Mouse (Mus musculus) liver, embryonic 13.5 days (tissue): ENCODE data around the gene Klf9. TPM values are rescaled to one million over a fixed set of nuclear protein-coding genes. Genes with fewer than 3 reads are reported as not detected.

ENCODE experiments used
- ATAC-seq: fragments of 200-750 bp; cut with Nextera tagmentation; 2 replicates; pipeline ENCODE4 v1.8.0; 2017; ENCODE audit warnings: low read depth, mild to moderate bottlenecking, moderate number of reproducible peaks, moderate library complexity
- DNase-seq: peaks from one replicate; pipeline ENCODE4 v3.0.0; 2022
- H3K27ac ChIP-seq: fragments of 300-500 bp; sonication (generic); 2 replicates; pipeline ENCODE4 v1.5.1; 2015; ENCODE audit warnings: moderate library complexity, mild to moderate bottlenecking, inconsistent platforms
- H3K27me3 ChIP-seq: fragments of 300-500 bp; sonication (generic); 2 replicates; pipeline ENCODE4 v1.6.1; 2015; ENCODE audit warnings: mild to moderate bottlenecking, inconsistent platforms
- H3K36me3 ChIP-seq: fragments of 300-500 bp; sonication (generic); 2 replicates; pipeline ENCODE4 v1.6.1; 2015; ENCODE audit warnings: mild to moderate bottlenecking, inconsistent platforms
- H3K4me1 ChIP-seq: fragments of 300-500 bp; sonication (generic); replicated peaks from 2 replicates; pipeline ENCODE4 v1.6.1; 2015; ENCODE audit warnings: inconsistent platforms
- H3K4me2 ChIP-seq: fragments of 300-500 bp; sonication (generic); 2 replicates; pipeline ENCODE4 v1.6.1; 2015; ENCODE audit warnings: inconsistent platforms, mild to moderate bottlenecking, moderate library complexity
- H3K4me3 ChIP-seq: fragments of 300-500 bp; sonication (generic); replicated peaks from 2 replicates; pipeline ENCODE4 v1.5.1; 2015; ENCODE audit warnings: mild to moderate bottlenecking, inconsistent platforms
- H3K9ac ChIP-seq: fragments of 300-500 bp; sonication (generic); 2 replicates; pipeline ENCODE4 v1.6.1; 2015; ENCODE audit warnings: mild to moderate bottlenecking, inconsistent platforms
- H3K9me3 ChIP-seq: fragments of 300-500 bp; sonication (generic); replicated peaks from 2 replicates; pipeline ENCODE4 v1.6.1; 2016; ENCODE audit warnings: inconsistent platforms
- WGBS: fragments of 180-500 bp; shearing (Covaris S2); methylation state at CpG from one replicate; pipeline ENCODE4 v1.1.7; 2015; ENCODE audit not compliant: insufficient replicate concordance; 5-methylcytosine and 5-hydroxymethylcytosine counted together
- polyA plus RNA-seq: library from polyadenylated mRNA; unstranded; fragments of >200 nt; fragmentation: Nextera tagmentation; extraction: Ambion mirVana; gene quantifications from 2 replicates; pipeline ENCODE4 v1.2.1, GENCODE M21; 2015

Klf9 gene
- polyA plus RNA-seq, 1 experiment from 2014 or later, result 1.6 TPM

- ATAC-seq, result peak; percentile 72
- H3K4me2 ChIP-seq, result peak overlapping the region; percentile 65
- H3K9ac ChIP-seq, result peak overlapping the region; percentile 61
- no peaks in the 10 kb centered on the region for H3K9me3 ChIP-seq
- WGBS, result 9% methylated on average over 11 of the region's 11 CpGs
- DNase-seq, result peak; percentile 50
- H3K4me1 ChIP-seq, result peaks cover 77% of the 10 kb centered on the region
- H3K27me3 ChIP-seq, result no peaks in the 10 kb centered on the region
- H3K36me3 ChIP-seq, result no peaks in the 10 kb centered on the region
- H3K27ac ChIP-seq, result peak overlapping the region; percentile 83
- peak overlapping the region; percentile 42 for H3K4me3 ChIP-seq
Observed at GRCm38 (mm10) chr19:23151651-23152070, 10.6 kb downstream of the Klf9 start.

- H3K27ac ChIP-seq, result peak overlapping the region; percentile 83
- DNase-seq, result peak; percentile 66
- peak overlapping the region; percentile 42 for H3K4me3 ChIP-seq
- no peaks in the 10 kb centered on the region for H3K27me3 ChIP-seq
- H3K9me3 ChIP-seq, result no peaks in the 10 kb centered on the region
- no peaks in the 10 kb centered on the region for H3K36me3 ChIP-seq
- ATAC-seq, result peak; percentile 91
- peaks cover 71% of the 10 kb centered on the region for H3K4me1 ChIP-seq
- peak overlapping the region; percentile 61 for H3K9ac ChIP-seq
- WGBS, result 4% methylated on average over 4 of the region's 4 CpGs
- peak overlapping the region; percentile 65 for H3K4me2 ChIP-seq
Observed at GRCm38 (mm10) chr19:23152201-23152640, 11.2 kb downstream of the Klf9 start.

- Histone ChIP-seq H3K36me3 (no peaks in the 10 kb centered on the region), H3K9ac (peak overlapping the region; percentile 61), H3K4me3 (peak overlapping the region; percentile 42), H3K4me1 (peaks cover 66% of the 10 kb centered on the region), H3K4me2 (peak overlapping the region; percentile 65), H3K27ac (peak overlapping the region; percentile 83), H3K27me3 (no peaks in the 10 kb centered on the region), H3K9me3 (no peaks in the 10 kb centered on the region)
- DNase-seq (no peak), ATAC-seq (peak; percentile 8)
- 58% methylated on average over 25 of the region's 25 CpGs for WGBS
Observed at GRCm38 (mm10) chr19:23152771-23153605, 12.0 kb downstream of the Klf9 start.

- H3K9me3 ChIP-seq, result no peaks in the 10 kb centered on the region
- H3K27me3 ChIP-seq, result no peaks in the 10 kb centered on the region
- 65% methylated on average over 5 of the region's 5 CpGs for WGBS
- H3K4me1 ChIP-seq, result peaks cover 66% of the 10 kb centered on the region
- H3K4me2 ChIP-seq, result no peak overlapping the region
- H3K27ac ChIP-seq, result no peak overlapping the region
- ATAC-seq (no peak), DNase-seq (no peak)
- H3K9ac ChIP-seq, result no peak overlapping the region
- no peak overlapping the region for H3K4me3 ChIP-seq
- no peaks in the 10 kb centered on the region for H3K36me3 ChIP-seq
Observed at GRCm38 (mm10) chr19:23153606-23154127, 12.6 kb downstream of the Klf9 start.

GRCm38 (mm10) chr19:23159780-23160395 is 18.9 kb downstream of the Klf9 start:
- H3K4me3 ChIP-seq, result no peak overlapping the region
- no peak overlapping the region for H3K4me2 ChIP-seq
- H3K27me3 ChIP-seq, result no peaks in the 10 kb centered on the region
- peaks cover 8% of the 10 kb centered on the region for H3K4me1 ChIP-seq
- no peaks in the 10 kb centered on the region for H3K9me3 ChIP-seq
- no peak overlapping the region for H3K9ac ChIP-seq
- WGBS, result 76% methylated on average over 10 of the region's 10 CpGs
- H3K36me3 ChIP-seq, result no peaks in the 10 kb centered on the region
- DNase-seq, result no peak
- no peak overlapping the region for H3K27ac ChIP-seq
- ATAC-seq, result no peak

- H3K27ac ChIP-seq, result no peak overlapping the region
- no peak overlapping the region for H3K4me3 ChIP-seq
- no peaks in the 10 kb centered on the region; the same call in 1 of the 2 replicates for H3K4me1 ChIP-seq
- no peaks in the 10 kb centered on the region for H3K9me3 ChIP-seq
- H3K36me3 ChIP-seq, result no peaks in the 10 kb centered on the region
- H3K4me2 ChIP-seq, result no peak overlapping the region
- H3K27me3 ChIP-seq, result no peaks in the 10 kb centered on the region
- 49% methylated on average over 8 of the region's 8 CpGs for WGBS
- no peak for DNase-seq
- H3K9ac ChIP-seq, result no peak overlapping the region
- ATAC-seq, result no peak
Observed at GRCm38 (mm10) chr19:23162387-23162809, 21.4 kb downstream of the Klf9 start.

GRCm38 (mm10) chr19:23162877-23163276 is 21.9 kb downstream of the Klf9 start:
- no peaks in the 10 kb centered on the region for H3K36me3 ChIP-seq
- no peaks in the 10 kb centered on the region for H3K9me3 ChIP-seq
- DNase-seq, result no peak
- H3K4me1 ChIP-seq, result no peaks in the 10 kb centered on the region; the same call in 1 of the 2 replicates
- H3K27me3 ChIP-seq, result no peaks in the 10 kb centered on the region
- no peak for ATAC-seq
- no peak overlapping the region for H3K27ac ChIP-seq
- 72% methylated on average over 6 of the region's 6 CpGs for WGBS
- H3K9ac ChIP-seq, result no peak overlapping the region
- no peak overlapping the region for H3K4me2 ChIP-seq
- H3K4me3 ChIP-seq, result no peak overlapping the region

GRCm38 (mm10) chr19:23163361-23163760 is 22.3 kb downstream of the Klf9 start:
- no peaks in the 10 kb centered on the region; the same call in 1 of the 2 replicates for H3K4me1 ChIP-seq
- no peaks in the 10 kb centered on the region for H3K9me3 ChIP-seq
- H3K27me3 ChIP-seq, result no peaks in the 10 kb centered on the region
- H3K4me3 ChIP-seq, result no peak overlapping the region
- no peak overlapping the region for H3K27ac ChIP-seq
- no peak overlapping the region for H3K4me2 ChIP-seq
- H3K9ac ChIP-seq, result no peak overlapping the region
- no peaks in the 10 kb centered on the region for H3K36me3 ChIP-seq
- no peak for ATAC-seq
- DNase-seq, result no peak
- WGBS, result 66% methylated on average over 3 of the region's 3 CpGs

GRCm38 (mm10) chr19:23164651-23165240 is 23.7 kb downstream of the Klf9 start:
- peaks cover 11% of the 10 kb centered on the region for H3K4me1 ChIP-seq
- no peak overlapping the region for H3K4me3 ChIP-seq
- no peaks in the 10 kb centered on the region for H3K36me3 ChIP-seq
- no peak overlapping the region for H3K4me2 ChIP-seq
- H3K9ac ChIP-seq, result no peak overlapping the region
- no peaks in the 10 kb centered on the region for H3K9me3 ChIP-seq
- H3K27ac ChIP-seq, result no peak overlapping the region
- no peak for DNase-seq
- no peak for ATAC-seq
- 84% methylated on average over 16 of the region's 16 CpGs for WGBS
- H3K27me3 ChIP-seq, result no peaks in the 10 kb centered on the region

GRCm38 (mm10) chr19:23166550-23167284 is 25.7 kb downstream of the Klf9 start:
- ATAC-seq, result no peak
- 79% methylated on average over 11 of the region's 11 CpGs for WGBS
- H3K4me2 ChIP-seq, result no peak overlapping the region

More at GRCm38 (mm10) chr19:23166550-23167284, 25.7 kb downstream of the Klf9 start:
- no peak overlapping the region for H3K27ac ChIP-seq
- no peak overlapping the region for H3K4me3 ChIP-seq
- H3K9me3 ChIP-seq, result no peaks in the 10 kb centered on the region
- H3K4me1 ChIP-seq, result peaks cover 11% of the 10 kb centered on the region
- no peak overlapping the region for H3K9ac ChIP-seq
- no peak for DNase-seq
- no peaks in the 10 kb centered on the region for H3K36me3 ChIP-seq
- no peaks in the 10 kb centered on the region for H3K27me3 ChIP-seq
